Mouse (Mus musculus) E14TG2a.4 (cell line): ENCODE results near the gene D11Wsu47e.
A peak's percentile ranks its signal among the peaks of the same experiment; 100 is the strongest.

Experiments
- CTCF ChIP-seq: conservative IDR thresholded peaks from 2 replicates; pipeline ENCODE4 v1.5.1; 2014; ENCODE audit warnings: low read length
- NANOG ChIP-seq: IDR thresholded peaks from 2 replicates; pipeline ENCODE4 v1.6.1; 2014; ENCODE audit warnings: borderline replicate concordance, low read length, mixed read lengths
- POU5F1 ChIP-seq: IDR thresholded peaks from 2 replicates; pipeline ENCODE4 v1.6.1; 2014; ENCODE audit warnings: low read length, borderline replicate concordance

DNA sequence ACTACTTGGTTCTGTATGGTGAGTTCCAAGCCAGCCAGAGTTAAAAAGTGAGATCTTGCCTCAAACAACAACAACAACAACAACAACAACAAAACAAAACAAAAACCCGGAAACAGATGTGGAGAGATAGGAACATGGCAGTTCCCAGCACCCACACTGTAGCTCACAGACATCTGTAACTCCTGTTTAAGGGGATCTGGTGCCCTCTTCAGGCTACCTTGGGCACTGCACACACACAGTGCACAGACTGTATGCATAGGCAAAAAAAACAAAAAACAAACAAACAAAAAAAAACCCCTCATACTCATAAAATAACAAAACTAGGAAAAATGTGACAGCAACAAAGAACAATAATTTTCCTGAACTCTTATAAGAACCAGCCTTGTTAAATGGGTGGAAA is 58.8 kb downstream of the D11Wsu47e start:
- TF ChIP-seq CTCF (peak; percentile 92), POU5F1 (no peak), NANOG (no peak)
